Mouse (Mus musculus): ENCODE data around the gene Noxo1.
"Not testable (repeated sequence)": the region's sequence is repeated elsewhere in the genome, so short reads cannot be mapped to it uniquely, and the experiment has no call there.

Gene Noxo1

GRCm38 (mm10) chr17:24721383-24721955 is 25.4 kb downstream of the Noxo1 start:
- not testable (repeated sequence) for DNase-seq

GRCm38 (mm10) chr17:24722220-24722924 is 26.3 kb downstream of the Noxo1 start:
- no peak for DNase-seq

- DNase-seq: no peak
Measured at GRCm38 (mm10) chr17:24723122-24723880, 27.3 kb downstream of the Noxo1 start.

GRCm38 (mm10) chr17:24723881-24724180 is 27.8 kb downstream of the Noxo1 start:
- DNase-seq: no peak

GRCm38 (mm10) chr17:24724184-24724583 is 28.1 kb downstream of the Noxo1 start, which contains the start of gene Ndufb10:
Gene Ndufb10, minus strand, starts transcription at chr17:24724478.
- DNase-seq: peak; percentile 99

- DNase-seq: no peak
Measured at GRCm38 (mm10) chr17:24725637-24726390, 29.8 kb downstream of the Noxo1 start.

- DNase-seq: no peak
Measured at GRCm38 (mm10) chr17:24727618-24728017, 31.6 kb downstream of the Noxo1 start, which contains the start of gene Rpl3l. Gene Rpl3l, plus strand, starts transcription at chr17:24727820.

- no peak for DNase-seq
Measured at GRCm38 (mm10) chr17:24728184-24728583, 32.1 kb downstream of the Noxo1 start.

- no peak for DNase-seq
Measured at GRCm38 (mm10) chr17:24729067-24729466, 33.0 kb downstream of the Noxo1 start.

GRCm38 (mm10) chr17:24730787-24731186 is 34.8 kb downstream of the Noxo1 start:
- no peak for DNase-seq

- no peak for DNase-seq
Measured at GRCm38 (mm10) chr17:24732233-24732935, 36.4 kb downstream of the Noxo1 start.

- no peak for DNase-seq
Measured at GRCm38 (mm10) chr17:24733434-24734050, 37.5 kb downstream of the Noxo1 start.

GRCm38 (mm10) chr17:24734513-24734912 is 38.5 kb downstream of the Noxo1 start:
- DNase-seq: no peak

- no peak for DNase-seq
Measured at GRCm38 (mm10) chr17:24735446-24735845, 39.4 kb downstream of the Noxo1 start.

GRCm38 (mm10) chr17:24736330-24737051 is 40.5 kb downstream of the Noxo1 start, which contains the start of gene Msrb1:
Gene Msrb1, plus strand, starts transcription at chr17:24736642.
- peak; percentile 96 for DNase-seq

GRCm38 (mm10) chr17:24737135-24737810 is 41.2 kb downstream of the Noxo1 start:
- DNase-seq: no peak

- DNase-seq: no peak
Measured at GRCm38 (mm10) chr17:24738238-24738637, 42.2 kb downstream of the Noxo1 start.

- DNase-seq: no peak
Measured at GRCm38 (mm10) chr17:24739926-24740325, 43.9 kb downstream of the Noxo1 start.

- no peak for DNase-seq
Measured at GRCm38 (mm10) chr17:24742307-24742706, 46.3 kb downstream of the Noxo1 start.

- no peak for DNase-seq
Measured at GRCm38 (mm10) chr17:24743896-24744295, 47.9 kb downstream of the Noxo1 start.

- DNase-seq: no peak
Measured at GRCm38 (mm10) chr17:24744381-24744780, 48.3 kb downstream of the Noxo1 start.

All from lung, postnatal 14 days (tissue).